Mouse (Mus musculus) brain, embryonic 14.5 days (tissue): Measurements from ENCODE around the gene C1ql2.

ENCODE experiments used
- CTCF ChIP-seq: fragments of 200-500 bp; IDR thresholded peaks from 2 replicates; pipeline ENCODE4 v1.5.1; 2012; ENCODE audit warnings: inconsistent platforms, mild to moderate bottlenecking, moderate library complexity, borderline replicate concordance; ENCODE audit not compliant: insufficient read depth, insufficient read length; ENCODE audit errors: extremely low read depth
- POLR2A ChIP-seq: fragments of 200-500 bp; IDR thresholded peaks from 2 replicates; pipeline ENCODE4 v1.6.1; 2012; ENCODE audit warnings: mild to moderate bottlenecking, inconsistent platforms, borderline replicate concordance; ENCODE audit not compliant: poor library complexity, insufficient read depth, insufficient read length, severe bottlenecking; ENCODE audit errors: extremely low read depth

DNA sequence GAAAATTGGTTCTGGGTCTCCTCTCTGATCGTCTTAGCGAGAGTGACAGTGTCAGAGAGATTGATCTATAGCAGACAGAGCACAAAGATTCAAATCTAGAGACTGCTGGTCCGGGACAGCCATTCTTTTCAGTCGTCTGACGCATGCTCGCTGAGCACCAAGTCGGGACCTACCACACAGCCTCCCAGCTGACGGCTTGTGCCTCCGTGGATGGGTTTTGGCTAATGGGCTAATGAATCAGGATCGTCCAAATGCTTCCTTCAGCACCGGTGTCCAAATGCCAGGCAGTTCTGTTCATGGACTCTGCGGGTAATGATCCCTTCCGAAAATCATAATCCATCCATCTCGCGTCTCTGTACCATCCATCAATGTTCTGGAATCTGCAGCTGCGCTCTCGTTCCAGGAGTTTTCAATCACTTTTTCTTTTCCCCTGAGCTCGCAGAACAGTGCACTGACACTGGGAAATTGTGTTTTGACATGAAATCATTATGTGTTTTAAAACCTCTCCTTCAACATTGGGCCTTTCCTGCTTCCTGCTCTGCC lies 44.7 kb downstream of the C1ql2 start:
- TF ChIP-seq CTCF = no peak
- TF ChIP-seq POLR2A = no peak
